Mouse (Mus musculus) cerebellum, postnatal 4 days (tissue): ENCODE results near the gene Adgrf5.
A peak's percentile ranks its signal among the peaks of the same experiment; 100 is the strongest.

Experiments used
- DNase-seq, 2 experiments: peaks; one replicate each; pipeline ENCODE4 v3.0.0; 2022; ENCODE audit warnings: low spot score in 2 of 2, mixed read lengths in 1 of 2

Adgrf5 gene

GRCm38 (mm10) chr17:43376527-43376926, 16.3 kb downstream of the Adgrf5 start:
- DNase-seq = no peak

DNA sequence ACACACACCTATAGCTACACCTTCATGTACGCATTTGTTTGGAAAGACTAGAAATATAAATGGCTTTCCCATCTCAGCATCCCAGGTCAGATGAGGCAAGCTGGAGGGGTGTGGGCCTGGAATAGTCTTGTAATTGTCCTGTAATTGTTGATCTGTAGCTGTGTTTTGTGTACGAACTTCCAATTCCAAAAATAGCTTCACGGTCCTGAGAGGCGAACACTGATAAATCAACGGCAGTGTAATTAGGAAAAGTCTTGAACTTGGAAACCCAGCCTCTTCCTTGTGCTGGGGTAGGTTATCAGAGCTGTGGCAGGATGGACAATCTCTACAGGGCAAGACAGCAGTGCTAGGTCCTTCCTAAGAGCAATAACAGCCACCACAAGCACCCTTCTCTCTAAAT, 18.5 kb downstream of the Adgrf5 start:
- no peak for DNase-seq

- no peak for DNase-seq
These were observed 26.1 kb downstream of the Adgrf5 start for GRCm38 (mm10) chr17:43386331-43386730.

GRCm38 (mm10) chr17:43387171-43387570, 26.9 kb downstream of the Adgrf5 start:
- DNase-seq = no peak

- DNase-seq = no peak
These were observed 29.0 kb downstream of the Adgrf5 start for GRCm38 (mm10) chr17:43389256-43389655.

DNA sequence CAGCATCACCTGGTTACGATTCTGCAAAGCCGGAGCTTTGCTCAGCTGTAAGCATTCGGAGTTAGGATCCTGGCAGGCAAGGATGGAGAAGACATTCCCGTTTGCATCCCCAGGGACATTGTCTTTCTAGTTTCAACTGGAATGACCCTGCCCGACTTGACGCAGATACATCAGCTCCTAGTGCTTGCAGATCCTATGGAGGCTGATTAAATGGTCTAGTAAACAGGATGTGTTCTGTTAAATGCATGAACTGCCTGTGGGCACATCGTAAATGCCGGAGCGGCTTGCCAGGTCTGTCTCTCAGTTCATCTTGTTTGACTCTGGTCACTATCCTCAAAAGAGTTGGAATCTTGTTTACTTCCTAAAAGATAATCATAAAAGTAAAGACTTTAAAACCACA, 31.9 kb downstream of the Adgrf5 start:
- no peak for DNase-seq

DNA sequence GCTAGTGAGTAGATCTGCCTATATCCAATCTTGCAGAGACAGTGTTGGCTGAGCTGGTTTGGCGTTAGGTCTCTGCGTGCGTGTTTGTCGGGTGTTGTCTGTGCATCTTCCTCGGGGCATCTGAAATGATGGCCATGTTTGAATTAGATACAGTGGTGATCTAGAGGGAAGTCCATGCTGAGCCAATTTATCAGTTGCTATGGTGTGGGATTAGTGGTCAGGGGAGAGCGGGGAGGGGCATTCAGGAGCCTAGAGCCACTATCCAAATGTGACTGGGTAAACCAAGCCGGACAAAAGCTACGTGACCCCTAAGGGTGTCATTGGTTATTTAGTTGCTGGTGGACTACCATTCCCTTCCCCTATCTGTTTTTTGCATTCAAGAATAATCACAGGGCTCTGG, 33.4 kb downstream of the Adgrf5 start:
- no peak for DNase-seq

GRCm38 (mm10) chr17:43395400-43396258, 35.4 kb downstream of the Adgrf5 start:
- no peak for DNase-seq

DNA sequence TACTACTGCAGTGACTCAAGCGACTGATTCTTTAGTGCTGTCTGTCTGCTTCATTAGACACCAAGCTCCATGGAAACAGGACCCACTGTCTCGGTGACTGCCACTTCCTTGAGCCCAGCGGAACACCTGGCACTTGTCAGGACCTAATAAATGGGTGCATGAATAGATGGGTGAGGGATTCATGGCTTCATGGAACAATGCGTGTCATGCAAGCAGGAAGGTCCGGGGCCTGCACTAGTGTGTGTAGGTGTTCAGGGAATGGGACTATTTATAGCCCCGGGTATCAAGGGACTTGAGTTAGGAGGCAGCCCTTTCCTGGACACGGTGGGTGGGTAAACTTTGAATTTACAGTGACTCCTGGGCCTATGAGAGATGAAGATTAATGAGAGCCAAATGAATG, 38.4 kb downstream of the Adgrf5 start:
- DNase-seq = no peak

DNA sequence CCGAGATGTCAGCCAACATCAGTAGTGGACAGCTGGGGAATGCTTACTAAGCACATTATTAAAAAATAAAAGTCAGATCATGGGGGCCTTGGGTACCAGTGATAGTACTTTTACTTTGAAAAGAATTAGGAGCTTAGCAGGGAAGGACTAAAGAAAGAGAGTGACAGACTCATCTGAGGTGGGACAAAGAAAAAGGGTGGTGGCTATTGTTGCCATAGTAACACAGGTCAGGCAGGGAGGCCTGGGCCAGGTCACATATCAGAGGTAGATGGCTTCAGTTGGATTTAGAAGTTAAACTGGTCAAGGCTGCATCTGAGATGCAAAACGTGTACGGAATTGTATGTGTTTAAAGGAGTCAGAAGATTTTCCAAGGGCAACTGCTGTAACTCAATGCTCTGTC, 38.9 kb downstream of the Adgrf5 start:
- no peak for DNase-seq

GRCm38 (mm10) chr17:43400483-43400882, 40.2 kb downstream of the Adgrf5 start:
- no peak for DNase-seq

DNA sequence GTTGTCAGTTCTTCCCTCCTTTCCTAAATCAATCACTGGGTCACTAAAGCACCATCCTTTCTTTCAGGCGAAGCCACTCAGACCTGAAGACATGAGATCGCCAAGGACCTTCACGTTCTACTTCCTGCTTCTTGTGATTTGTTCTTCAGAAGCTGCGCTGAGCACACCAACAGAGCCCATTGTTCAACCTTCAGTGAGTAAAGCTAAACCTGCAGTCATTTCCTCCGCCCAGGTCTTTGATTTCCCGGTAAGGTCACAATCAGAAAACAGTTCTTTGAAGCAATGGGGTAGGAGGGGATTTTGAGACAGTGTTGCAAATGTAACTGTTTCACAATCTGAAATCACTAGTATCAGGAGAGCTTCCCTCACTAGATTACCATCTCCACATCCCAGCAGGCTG, 43.6 kb downstream of the Adgrf5 start:
- DNase-seq = no peak

DNA sequence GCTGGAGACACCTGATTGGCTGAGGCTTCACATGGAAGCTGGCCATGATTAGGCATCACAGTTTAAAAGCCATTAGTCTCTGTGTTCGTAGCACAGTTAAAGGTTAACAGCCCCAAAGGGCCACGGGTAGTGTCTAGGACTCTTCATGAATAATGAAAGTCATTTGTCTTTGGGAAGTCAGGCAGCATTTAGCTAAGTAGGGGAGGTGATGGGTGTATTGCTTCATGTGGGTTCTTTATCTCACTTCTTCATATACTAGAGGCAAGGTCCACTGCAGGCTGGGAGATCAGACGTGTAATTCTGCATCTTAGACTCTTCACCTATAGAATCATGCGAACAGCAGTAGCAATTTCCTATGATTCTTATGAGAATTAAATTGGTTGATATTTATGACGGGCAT, 44.2 kb downstream of the Adgrf5 start:
- no peak for DNase-seq

DNA sequence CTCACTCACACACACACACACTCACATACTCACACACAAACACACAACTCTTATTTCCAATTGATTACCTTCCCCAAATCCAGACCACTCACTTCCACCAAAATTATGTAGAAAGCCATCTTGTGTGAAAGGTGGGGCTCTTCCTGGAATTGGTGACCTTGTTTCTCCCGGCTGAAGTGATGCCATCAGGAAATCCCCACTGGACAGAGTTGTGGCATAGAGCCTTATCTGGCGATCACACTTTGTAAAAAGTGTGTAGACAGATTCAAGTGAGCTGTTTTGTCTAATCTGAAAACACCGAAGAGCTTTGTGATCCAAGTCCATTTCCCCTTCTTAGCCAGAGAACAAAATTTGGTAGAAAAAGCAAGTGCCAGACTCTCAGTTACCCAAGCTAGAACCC, 46.1 kb downstream of the Adgrf5 start:
- DNase-seq = no peak

DNA sequence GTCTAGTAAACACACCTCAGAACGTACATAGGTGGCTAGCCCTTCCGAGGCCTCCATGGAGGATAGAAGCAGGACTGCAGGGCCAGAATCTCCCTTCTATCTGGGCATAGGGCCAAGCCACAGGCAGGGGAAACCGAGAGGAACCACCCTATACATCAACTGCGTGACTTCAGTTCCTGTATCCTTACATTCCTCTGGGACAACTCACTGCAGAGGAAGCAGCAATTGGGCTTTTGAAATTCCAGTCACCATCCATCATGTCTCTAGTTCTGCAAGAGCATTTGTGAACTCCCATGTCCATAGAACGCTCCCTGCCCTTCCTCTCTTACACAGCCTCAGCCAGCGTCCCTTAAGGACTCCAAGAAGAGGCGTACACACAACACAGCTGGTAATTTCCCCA, 47.3 kb downstream of the Adgrf5 start:
- no peak for DNase-seq

DNA sequence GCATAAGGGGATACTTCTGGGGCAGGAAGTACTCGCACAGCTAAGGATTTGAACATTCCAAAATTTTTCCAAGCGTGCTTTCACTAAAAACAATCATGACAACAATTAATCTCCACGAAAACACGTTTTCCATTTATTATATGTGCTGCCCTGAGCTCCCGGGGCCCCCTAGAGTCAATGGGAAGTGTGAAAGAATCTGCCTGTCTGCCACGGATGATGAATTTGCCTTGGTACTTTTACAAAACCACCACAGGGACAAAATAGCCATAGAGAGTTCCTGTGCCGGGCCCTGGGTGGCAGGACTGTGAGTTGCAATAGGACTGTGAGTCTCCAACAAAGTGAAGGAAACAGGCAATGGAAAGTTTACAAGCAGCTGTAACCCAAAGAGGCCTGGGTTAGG, 52.9 kb downstream of the Adgrf5 start:
- DNase-seq = no peak

DNA sequence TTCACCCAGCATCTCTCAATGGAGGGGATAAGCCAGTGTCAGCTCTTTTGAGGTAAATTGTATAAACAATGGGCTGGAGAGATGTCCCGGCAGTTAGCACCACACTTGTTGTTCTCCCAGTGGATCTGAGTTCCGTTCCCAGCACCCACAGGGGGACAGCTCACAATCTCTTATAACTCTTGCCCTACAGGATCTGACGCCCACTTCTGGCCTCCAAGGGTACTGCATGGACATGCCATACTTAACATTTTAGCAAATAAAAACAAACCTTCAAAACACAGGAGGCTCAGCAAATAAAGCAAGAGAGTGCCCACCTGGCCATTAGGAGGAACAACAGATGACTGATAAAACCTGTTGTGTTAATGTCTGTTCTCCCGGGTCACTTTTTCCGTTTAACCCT, 59.0 kb downstream of the Adgrf5 start:
- DNase-seq = no peak

GRCm38 (mm10) chr17:43420381-43420780, 60.1 kb downstream of the Adgrf5 start:
- no peak for DNase-seq

DNA sequence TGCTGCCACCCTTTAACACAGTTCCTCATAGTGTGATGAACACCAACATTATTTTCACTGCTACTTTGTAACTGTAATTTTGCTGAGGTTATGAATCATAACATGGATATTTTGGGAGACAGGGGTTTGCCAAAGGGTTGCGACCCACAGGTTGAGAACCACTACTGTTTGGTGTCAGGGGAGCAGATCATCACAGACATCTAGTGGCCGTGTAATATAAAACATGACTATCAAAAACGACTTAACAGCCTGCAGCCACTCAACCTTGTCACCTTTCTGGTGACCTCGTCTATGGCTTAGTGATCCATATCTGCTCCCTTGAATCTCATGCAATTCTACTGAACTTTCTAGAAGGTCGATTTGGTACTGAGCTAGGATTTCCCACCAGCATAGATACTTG, 63.7 kb downstream of the Adgrf5 start:
- no peak for DNase-seq

DNA sequence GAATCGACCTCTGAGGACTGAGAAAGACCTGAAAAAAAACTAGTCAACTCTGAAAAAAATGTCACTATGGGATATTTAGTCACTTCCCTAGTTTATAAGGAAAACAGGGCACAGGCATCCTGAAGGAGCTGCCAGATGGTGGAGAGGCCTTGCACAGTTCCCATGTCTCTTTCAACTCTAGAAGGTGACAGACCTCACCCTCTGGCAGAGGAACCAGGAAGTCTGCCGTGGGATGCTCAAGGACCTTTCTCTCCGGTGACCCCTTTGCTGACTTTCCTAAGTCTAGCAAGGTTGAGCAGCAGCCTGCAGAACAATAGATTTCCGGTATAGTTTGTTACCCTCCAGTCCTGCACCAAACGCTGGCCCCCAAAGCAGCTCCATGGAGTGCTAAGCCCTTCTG, 71.4 kb downstream of the Adgrf5 start:
- no peak for DNase-seq

DNA sequence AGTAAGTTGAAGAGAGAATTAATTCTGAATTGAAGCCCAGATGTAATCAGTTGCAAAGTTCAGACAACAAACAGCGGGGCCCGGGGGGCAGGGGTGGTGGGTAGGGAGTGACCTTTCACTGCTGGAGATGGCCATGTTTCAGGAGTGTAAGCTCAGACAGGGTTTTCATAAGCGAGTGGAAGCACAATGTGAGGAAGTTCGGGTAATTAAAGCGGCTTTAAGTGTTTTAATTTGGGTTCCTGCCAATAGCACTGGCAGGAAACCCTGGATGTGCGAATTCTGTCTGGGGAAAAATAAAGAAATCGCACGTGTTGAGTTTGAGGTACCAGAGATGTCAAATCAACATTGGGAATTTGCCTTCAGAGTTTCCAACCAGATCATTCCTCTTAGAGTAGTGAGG, 74.2 kb downstream of the Adgrf5 start:
- DNase-seq = no peak

DNA sequence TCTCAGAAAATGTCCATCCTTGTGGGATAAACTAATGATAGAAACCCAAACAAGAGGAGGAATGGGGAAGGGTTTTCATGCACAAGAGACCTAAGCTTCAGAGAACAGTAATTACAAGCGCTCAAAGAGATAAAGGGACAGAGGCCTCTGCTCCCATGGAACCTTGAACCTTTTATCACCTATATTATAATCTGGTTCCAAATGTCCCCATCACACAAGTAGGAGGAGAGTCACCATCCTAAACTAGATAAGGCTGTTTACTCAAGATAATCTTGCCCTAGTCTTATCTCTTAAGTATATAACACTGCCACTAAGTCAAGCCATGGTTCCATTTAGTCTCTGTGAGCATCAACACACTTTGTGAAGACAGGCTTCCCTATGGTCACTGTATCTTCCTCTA, 91.0 kb downstream of the Adgrf5 start:
- no peak for DNase-seq

DNA sequence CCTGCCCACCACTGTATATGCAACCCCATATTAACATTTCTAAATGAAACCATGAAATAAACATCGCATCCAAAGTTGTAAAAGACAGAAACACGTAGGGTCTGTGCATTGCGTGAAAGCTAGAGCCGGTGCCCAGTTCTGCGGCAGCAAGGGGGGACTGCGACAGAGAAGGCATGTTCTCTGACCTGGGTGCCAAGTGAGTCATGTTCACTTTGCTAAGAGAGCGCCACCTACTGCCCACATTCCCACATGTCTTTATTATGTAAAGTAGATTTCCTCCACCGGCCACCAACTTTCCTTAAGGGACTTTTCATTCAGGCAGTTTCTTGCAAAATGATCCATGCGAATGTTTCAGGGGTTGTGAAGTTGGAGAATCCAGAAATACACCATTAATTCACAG, 98.3 kb downstream of the Adgrf5 start:
- peak; percentile 55 to 80 for DNase-seq

GRCm38 (mm10) chr17:43459737-43460230, 99.5 kb downstream of the Adgrf5 start:
- no peak for DNase-seq
